Mouse (Mus musculus) thymus, adult 2 months (tissue): Measurements from ENCODE around the gene Scgn.

Experiments used
- CTCF ChIP-seq: fragments of 200-500 bp; IDR thresholded peaks from 2 replicates; pipeline ENCODE4 v1.5.1; 2012; ENCODE audit warnings: mild to moderate bottlenecking, control low read depth, low read length, moderate library complexity, borderline replicate concordance; ENCODE audit not compliant: control insufficient read depth, poor library complexity, insufficient read depth; ENCODE audit errors: extremely low read depth
- POLR2A ChIP-seq: fragments of 200-500 bp; IDR thresholded peaks from 2 replicates; pipeline ENCODE4 v1.6.1; 2012; ENCODE audit warnings: mild to moderate bottlenecking, low read length, control low read depth, moderate library complexity; ENCODE audit not compliant: control insufficient read depth, poor library complexity, insufficient read depth; ENCODE audit errors: extremely low read depth

DNA sequence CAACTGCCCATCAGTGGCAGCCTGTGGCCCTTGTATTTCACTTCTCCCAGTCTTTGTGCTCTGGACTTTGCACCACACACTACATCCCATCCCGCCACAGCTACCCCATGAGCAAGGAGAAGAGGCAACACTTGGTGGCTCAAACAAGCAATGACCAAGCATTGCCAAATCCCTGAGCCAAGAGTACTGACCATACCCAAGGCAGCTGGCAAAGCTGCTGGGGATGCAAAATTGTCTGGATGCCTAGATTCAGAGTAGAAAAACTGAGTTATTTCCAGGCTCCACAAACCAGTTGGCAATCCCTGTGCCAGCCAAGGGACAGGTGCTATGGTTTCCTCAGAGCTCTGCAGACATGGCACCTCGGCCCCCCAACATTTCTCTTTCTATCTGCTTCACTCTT, 10.1 kb upstream of the Scgn start:
- TF ChIP-seq POLR2A (no peak), CTCF (no peak)
